Mouse (Mus musculus): ENCODE measurements around the gene 5830473C10Rik. TPM values are rescaled to one million over a fixed set of nuclear protein-coding genes. Genes with fewer than 3 reads are reported as not detected.

5830473C10Rik gene
- 0.14 TPM in 1 of 2 replicates, not detected in the other for polyA plus RNA-seq (2015; fragmentation: Nextera tagmentation; extraction: Ambion mirVana)

DNA sequence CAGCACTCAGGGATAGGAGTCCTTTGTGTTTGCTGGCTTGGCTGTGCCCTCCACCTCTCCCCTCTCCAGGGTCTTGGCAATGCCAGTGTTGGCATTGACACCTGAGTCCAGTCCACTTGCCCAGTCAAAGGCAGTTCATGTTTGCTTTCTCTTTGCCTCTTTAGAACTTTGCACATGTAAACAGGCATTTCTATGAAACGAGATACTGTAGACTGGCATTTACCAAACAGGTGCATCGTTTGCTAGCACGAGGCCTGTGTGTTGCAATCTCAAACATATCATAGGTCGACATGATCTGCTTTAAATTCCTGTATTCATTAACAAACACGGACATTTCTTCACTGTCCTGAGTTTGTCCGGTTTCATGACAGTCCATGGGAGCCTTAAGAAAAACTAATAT, at the start of gene 5830473C10Rik:
TSS of gene 5830473C10Rik (plus strand) at position 365 of the 400 bp plus-strand sequence.
- Histone ChIP-seq H3K4me1 (no peaks in the 10 kb centered on the region), H3K36me3 (no peaks in the 10 kb centered on the region), H3K4me2 (no peak within 1 kb of the TSS), H3K27me3 (no peaks in the 10 kb centered on the region), H3K9ac (no peak within 1 kb of the TSS), H3K27ac (no peak within 1 kb of the TSS), H3K4me3 (no peak within 1 kb of the TSS), H3K9me3 (no peaks in the 10 kb centered on the region)
- WGBS, result 89% methylated on average over 6 of the region's 6 CpGs
- ATAC-seq (ENCODE audit: insufficient number of reproducible peaks, low FRiP score, low TSS enrichment, low read depth), result no peak

DNA sequence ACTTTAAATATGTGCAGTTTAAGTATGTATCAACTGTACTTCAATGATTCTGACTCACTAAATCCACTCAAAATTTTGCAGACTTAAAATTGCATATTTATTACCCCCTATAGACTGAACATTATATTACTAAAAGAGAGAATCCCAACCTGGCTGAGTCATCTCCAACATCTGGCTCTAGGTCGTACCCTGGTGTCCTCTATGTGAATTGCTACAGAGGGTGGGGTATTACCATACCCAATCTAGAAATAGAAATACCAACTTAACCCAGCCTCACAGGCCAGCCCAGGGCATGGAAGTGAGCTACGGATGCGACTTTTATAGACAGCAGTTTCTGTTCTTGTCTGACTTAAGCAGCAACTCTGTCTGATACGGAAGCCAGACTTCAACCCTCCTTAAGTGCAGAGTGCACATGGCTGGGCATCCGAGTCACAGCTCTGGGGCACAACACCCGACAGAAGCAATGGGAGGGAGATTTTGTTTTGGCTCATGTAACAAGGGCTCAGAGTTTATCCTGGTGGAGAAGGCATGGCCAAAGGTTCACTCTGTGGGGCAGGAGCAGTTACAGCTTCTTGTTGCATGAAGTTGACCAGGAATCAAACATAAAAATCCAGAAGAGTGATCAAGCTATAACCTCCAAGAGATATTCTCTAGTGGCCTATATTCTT, 48.5 kb upstream of the 5830473C10Rik start:
- Histone ChIP-seq H3K27ac (no peak overlapping the region), H3K4me2 (no peak overlapping the region), H3K9ac (no peak overlapping the region), H3K4me3 (no peak overlapping the region), H3K36me3 (no peaks in the 10 kb centered on the region), H3K4me1 (no peaks in the 10 kb centered on the region), H3K9me3 (no peaks in the 10 kb centered on the region), H3K27me3 (no peaks in the 10 kb centered on the region)
- WGBS, result 80% methylated on average over 6 of the region's 6 CpGs
- ATAC-seq (ENCODE audit: insufficient number of reproducible peaks, low FRiP score, low TSS enrichment, low read depth), result no peak

DNA sequence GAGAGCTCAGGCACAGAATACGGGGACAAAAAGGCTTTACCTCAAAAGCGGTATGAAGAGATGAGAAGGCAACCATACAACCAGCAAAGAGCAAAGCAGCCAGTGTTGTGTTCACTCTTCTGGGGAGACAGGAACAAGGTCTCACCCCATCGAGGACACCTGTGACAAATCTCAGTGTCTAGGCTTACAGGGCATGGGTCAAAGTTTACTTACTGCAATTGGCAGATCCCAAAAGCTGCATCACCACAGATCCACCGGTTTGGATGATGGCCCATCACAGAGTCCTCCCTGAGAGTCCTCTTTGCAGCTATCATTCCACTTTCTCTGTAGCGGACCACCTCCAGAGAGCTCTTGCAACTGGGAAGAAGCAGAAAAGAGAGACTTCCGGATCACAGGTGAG, 45.3 kb upstream of the 5830473C10Rik start:
- Histone ChIP-seq H3K9ac (no peak overlapping the region), H3K27ac (no peak overlapping the region), H3K27me3 (no peaks in the 10 kb centered on the region), H3K4me1 (no peaks in the 10 kb centered on the region), H3K4me3 (no peak overlapping the region), H3K4me2 (no peak overlapping the region), H3K9me3 (no peaks in the 10 kb centered on the region), H3K36me3 (no peaks in the 10 kb centered on the region)
- no peak for ATAC-seq (ENCODE audit: insufficient number of reproducible peaks, low FRiP score, low TSS enrichment, low read depth)
- WGBS, result 87% methylated on average over 6 of the region's 6 CpGs

DNA sequence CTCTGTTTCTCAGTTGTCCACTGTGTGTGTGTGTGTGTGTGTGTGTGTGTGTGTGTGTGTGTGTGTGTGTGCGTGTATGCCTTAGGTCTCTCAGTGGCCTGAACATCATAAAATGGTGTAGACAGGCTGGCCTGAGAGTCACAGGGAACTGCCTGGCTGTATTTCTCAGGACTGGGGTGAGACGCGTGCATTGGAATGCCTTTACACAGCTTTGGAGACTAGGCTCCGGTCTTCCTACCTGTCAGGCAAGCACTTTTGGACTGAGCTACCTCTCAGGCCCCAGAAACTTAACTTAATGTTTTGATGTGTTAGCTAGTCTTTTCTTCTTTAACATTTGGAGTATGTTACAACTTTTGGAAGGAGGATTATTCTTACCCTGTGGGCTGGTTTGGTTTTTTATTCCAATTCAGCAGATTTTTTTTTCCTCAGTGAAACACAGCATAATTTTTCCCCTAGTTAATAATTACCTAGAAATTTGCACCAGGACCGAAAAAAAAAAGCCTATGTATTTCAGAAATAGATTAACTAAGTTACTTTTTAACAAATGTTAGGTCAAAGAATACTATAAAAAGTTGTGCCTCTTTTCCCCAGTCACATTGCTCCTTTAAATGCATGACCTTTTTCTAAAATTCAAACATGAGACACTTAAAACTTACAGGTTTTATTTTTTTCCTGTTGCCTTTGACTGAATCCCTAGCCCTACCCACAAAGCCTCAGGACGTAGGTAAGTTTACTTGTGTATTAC, 42.4 kb upstream of the 5830473C10Rik start, which contains the start of gene Afm:
TSS of gene Afm (plus strand) at position 577 of the 745 bp plus-strand sequence.
- no peaks in the 10 kb centered on the region for H3K27me3 ChIP-seq
- no peak within 1 kb of the TSS for H3K4me2 ChIP-seq
- no peak within 1 kb of the TSS for H3K27ac ChIP-seq
- ATAC-seq (ENCODE audit: insufficient number of reproducible peaks, low FRiP score, low TSS enrichment, low read depth), result no peak
- H3K9ac ChIP-seq, result no peak within 1 kb of the TSS
- H3K4me3 ChIP-seq, result no peak within 1 kb of the TSS
- 76% methylated on average over 6 of the region's 6 CpGs for WGBS
- H3K36me3 ChIP-seq, result no peaks in the 10 kb centered on the region
- no peaks in the 10 kb centered on the region for H3K4me1 ChIP-seq
- H3K9me3 ChIP-seq, result no peaks in the 10 kb centered on the region

DNA sequence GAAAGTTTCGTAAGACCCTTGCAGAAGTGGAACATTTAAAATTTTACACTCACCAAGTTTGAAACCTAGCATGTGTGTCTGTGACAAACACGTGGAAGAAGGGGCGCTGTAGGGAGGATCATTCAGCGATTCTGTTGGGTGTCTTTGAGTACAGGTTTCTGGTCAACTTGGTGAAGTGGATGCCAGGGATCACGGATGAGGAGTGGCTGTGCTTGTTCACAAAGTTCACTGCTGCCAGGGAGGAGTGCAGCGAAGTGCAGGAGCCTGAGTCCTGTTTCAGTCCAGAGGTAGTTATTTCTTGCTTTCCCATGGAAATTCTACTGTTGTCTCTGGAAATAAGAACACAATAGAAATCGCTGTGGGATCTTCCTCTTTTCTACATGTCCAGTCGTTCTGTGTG, 9.7 kb upstream of the 5830473C10Rik start:
- no peaks in the 10 kb centered on the region for H3K27me3 ChIP-seq
- no peaks in the 10 kb centered on the region for H3K36me3 ChIP-seq
- H3K4me2 ChIP-seq, result no peak overlapping the region
- H3K9ac ChIP-seq, result no peak overlapping the region
- no peaks in the 10 kb centered on the region for H3K9me3 ChIP-seq
- no peak for ATAC-seq (ENCODE audit: insufficient number of reproducible peaks, low FRiP score, low TSS enrichment, low read depth)
- no peaks in the 10 kb centered on the region for H3K4me1 ChIP-seq
- H3K4me3 ChIP-seq, result no peak overlapping the region
- no peak overlapping the region for H3K27ac ChIP-seq
- 83% methylated on average over 8 of the region's 8 CpGs for WGBS

DNA sequence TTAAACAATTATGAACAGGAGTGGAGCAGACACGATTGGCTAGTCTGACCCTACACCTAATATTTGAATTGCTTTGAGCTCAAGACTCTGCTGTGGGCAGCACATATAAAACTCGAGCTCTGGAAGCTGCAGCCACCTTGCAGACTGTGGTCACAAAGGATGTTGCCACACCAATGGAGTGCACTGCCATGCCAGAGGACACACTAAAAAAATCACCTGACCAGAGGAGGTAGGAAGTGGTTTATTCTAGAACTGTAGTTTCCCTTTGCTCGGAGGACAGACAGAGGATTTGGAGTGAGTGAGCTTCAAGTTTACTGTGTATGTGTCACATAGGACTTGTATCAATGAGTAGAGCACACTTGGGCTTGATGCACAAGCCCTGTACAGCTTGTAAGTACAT, 4.9 kb upstream of the 5830473C10Rik start:
- no peak overlapping the region for H3K9ac ChIP-seq
- no peaks in the 10 kb centered on the region for H3K36me3 ChIP-seq
- H3K4me2 ChIP-seq, result no peak overlapping the region
- no peaks in the 10 kb centered on the region for H3K27me3 ChIP-seq
- no peak for ATAC-seq (ENCODE audit: insufficient number of reproducible peaks, low FRiP score, low TSS enrichment, low read depth)
- no peak overlapping the region for H3K4me3 ChIP-seq
- H3K4me1 ChIP-seq, result no peaks in the 10 kb centered on the region
- no peaks in the 10 kb centered on the region for H3K9me3 ChIP-seq
- WGBS, result 70% methylated on average over 3 of the region's 3 CpGs
- H3K27ac ChIP-seq, result no peak overlapping the region

DNA sequence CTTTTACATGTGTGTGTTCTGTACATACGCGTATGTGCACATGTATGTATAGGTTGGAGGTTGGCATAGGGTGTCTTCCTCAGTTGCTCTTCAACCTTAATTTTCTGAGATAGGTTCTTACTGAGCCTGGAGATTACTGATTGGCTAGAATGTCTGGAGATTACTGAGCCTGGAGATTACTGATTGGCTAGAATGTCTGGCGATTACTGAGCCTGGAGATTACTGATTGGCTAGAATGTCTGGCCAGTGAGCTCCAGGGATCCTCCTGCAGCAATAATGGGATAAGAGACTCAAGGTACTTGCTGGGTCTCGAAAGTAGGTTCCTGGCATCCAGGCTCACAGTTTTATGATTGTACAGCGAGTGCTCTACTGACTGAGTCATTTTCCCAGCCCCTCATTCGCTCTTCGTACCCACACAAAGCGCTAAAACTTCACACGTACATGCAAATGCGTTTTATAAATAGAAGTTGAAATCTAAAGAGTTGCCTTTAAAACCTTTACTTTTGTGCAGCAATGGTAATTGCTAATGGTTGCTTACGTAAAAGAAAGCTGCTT, 891 bp downstream of the 5830473C10Rik start:
- ATAC-seq (ENCODE audit: insufficient number of reproducible peaks, low FRiP score, low TSS enrichment, low read depth), result no peak
- no peak overlapping the region for H3K4me3 ChIP-seq
- no peak overlapping the region for H3K4me2 ChIP-seq
- H3K27me3 ChIP-seq, result no peaks in the 10 kb centered on the region
- no peak overlapping the region for H3K27ac ChIP-seq
- H3K4me1 ChIP-seq, result no peaks in the 10 kb centered on the region
- no peak overlapping the region for H3K9ac ChIP-seq
- H3K9me3 ChIP-seq, result no peaks in the 10 kb centered on the region
- no peaks in the 10 kb centered on the region for H3K36me3 ChIP-seq
- 87% methylated on average over 11 of the region's 11 CpGs for whole genome bisulfite sequencing

DNA sequence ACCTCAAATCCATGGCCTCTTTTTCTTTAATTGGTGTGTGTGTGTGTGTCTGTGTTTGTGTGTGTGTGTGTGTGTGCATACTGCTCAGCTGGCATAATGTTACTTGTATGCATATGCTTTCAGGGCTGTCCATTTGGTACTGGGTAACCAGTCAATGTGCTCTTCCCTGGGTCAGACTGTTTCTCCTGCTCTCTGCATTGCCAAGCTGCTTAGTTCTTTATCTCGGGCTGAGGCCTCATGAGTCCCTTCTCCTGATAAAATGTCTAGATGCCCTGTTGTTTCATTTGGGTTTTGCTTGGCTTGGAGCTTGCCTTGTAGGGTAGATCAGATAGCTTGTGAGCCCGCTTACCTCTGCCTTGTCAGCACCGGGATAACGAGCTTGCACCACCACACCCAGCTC, 2.0 kb downstream of the 5830473C10Rik start:
- H3K4me2 ChIP-seq, result no peak overlapping the region
- no peak overlapping the region for H3K4me3 ChIP-seq
- 73% methylated on average over 4 of the region's 4 CpGs for WGBS
- no peaks in the 10 kb centered on the region for H3K9me3 ChIP-seq
- no peak overlapping the region for H3K27ac ChIP-seq
- no peak overlapping the region for H3K9ac ChIP-seq
- no peak for ATAC-seq (ENCODE audit: insufficient number of reproducible peaks, low FRiP score, low TSS enrichment, low read depth)
- no peaks in the 10 kb centered on the region for H3K36me3 ChIP-seq
- H3K4me1 ChIP-seq, result no peaks in the 10 kb centered on the region
- no peaks in the 10 kb centered on the region for H3K27me3 ChIP-seq

DNA sequence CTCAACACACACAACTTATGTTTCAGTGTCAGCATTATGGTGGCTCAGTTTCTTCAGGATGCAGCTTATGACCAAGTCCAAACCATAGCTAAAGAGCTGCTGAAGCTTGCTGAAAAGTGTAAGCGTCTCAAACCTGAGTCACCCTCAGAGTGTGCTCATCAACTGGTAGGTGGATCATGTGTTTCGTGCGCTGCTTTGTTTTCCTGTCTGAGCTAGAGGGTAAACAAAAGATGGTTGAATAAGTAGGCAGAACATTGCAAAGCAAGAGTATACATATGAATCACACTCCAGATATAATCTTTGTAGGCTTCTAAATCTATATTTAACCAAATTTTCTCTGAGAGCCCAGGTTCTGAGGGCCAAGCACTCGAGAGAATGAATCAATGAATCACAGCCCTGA, 3.3 kb downstream of the 5830473C10Rik start:
- no peaks in the 10 kb centered on the region for H3K27me3 ChIP-seq
- WGBS, result 83% methylated on average over 4 of the region's 4 CpGs
- H3K9ac ChIP-seq, result no peak overlapping the region

DNA sequence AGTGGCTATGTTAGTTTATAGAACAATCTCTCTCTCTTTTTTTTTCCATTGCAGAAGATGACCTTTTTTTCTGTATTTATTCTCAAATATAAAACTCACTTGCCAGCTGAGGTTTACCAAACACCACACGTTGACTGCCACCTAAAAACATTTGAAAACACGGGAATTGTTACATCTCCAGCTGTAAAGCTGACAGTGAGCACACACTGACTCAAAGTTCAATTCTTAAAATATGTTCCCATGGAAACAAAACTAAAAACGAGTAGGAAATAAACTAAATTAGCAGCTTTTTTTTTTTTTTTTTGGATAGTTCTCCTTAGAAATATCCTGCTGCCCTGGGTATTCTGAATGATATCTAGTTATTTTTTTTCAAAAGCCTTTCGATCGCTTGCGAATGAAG, 4.3 kb downstream of the 5830473C10Rik start:
- Histone ChIP-seq H3K9me3 (no peaks in the 10 kb centered on the region), H3K27me3 (no peaks in the 10 kb centered on the region), H3K4me2 (no peak overlapping the region), H3K9ac (no peak overlapping the region), H3K27ac (no peak overlapping the region), H3K4me1 (no peaks in the 10 kb centered on the region), H3K4me3 (no peak overlapping the region), H3K36me3 (no peaks in the 10 kb centered on the region)
- 79% methylated on average over 6 of the region's 6 CpGs for WGBS
- no peak for ATAC-seq (ENCODE audit: insufficient number of reproducible peaks, low FRiP score, low TSS enrichment, low read depth)

More for the DNA sequence above, 3.3 kb downstream of the 5830473C10Rik start:
- Histone ChIP-seq H3K4me3 (no peak overlapping the region), H3K36me3 (no peaks in the 10 kb centered on the region), H3K4me1 (no peaks in the 10 kb centered on the region), H3K9me3 (no peaks in the 10 kb centered on the region), H3K4me2 (no peak overlapping the region), H3K27ac (no peak overlapping the region)
- ATAC-seq (ENCODE audit: insufficient number of reproducible peaks, low FRiP score, low TSS enrichment, low read depth), result no peak

DNA sequence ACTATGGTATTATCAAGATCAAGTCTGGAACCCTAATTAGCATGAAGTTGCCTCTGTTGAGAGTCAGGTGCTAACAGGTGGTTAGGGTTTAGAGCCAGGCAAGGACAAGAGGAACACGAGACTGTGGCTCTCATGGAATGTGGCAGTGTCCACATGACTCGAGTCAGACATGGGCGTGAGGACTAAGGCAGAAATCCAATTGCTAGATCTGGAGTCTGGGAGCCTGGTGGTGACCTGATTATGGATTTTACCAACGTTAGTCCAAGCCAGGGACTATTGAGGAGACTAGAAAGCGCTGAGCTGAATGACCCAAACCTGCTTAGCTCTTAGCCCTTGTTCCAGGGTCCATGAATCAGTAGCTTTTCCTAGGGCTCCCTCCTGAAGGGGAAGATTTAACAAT, 6.9 kb downstream of the 5830473C10Rik start:
- WGBS, result 67% methylated on average over 5 of the region's 5 CpGs
- Histone ChIP-seq H3K4me3 (no peak overlapping the region), H3K27ac (no peak overlapping the region), H3K9me3 (no peaks in the 10 kb centered on the region), H3K4me1 (no peaks in the 10 kb centered on the region), H3K4me2 (no peak overlapping the region), H3K36me3 (no peaks in the 10 kb centered on the region), H3K9ac (no peak overlapping the region), H3K27me3 (no peaks in the 10 kb centered on the region)
- no peak for ATAC-seq (ENCODE audit: insufficient number of reproducible peaks, low FRiP score, low TSS enrichment, low read depth)

DNA sequence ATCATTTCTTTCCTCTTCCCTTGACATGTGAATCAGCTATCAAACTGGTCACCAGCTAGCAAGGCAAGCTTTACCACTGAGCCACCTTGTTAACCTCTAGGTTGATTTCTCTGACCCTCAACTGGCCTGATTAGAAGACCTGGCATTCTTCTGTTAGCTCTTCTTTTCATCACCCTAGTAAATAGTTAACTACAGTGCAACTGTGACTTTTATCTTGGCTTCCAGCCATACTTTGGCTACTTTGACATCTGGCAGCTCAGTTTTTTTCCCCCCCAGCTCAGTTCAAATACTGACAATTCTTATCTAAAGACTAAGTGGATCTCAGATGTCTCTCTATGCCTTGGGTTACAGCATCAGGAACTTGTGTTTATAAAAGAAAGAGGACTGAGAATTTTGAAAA, 7.4 kb downstream of the 5830473C10Rik start:
- no peaks in the 10 kb centered on the region for H3K27me3 ChIP-seq
- no peak overlapping the region for H3K9ac ChIP-seq
- no peaks in the 10 kb centered on the region for H3K4me1 ChIP-seq
- no peaks in the 10 kb centered on the region for H3K36me3 ChIP-seq
- H3K27ac ChIP-seq, result no peak overlapping the region
- H3K4me2 ChIP-seq, result no peak overlapping the region
- no peaks in the 10 kb centered on the region for H3K9me3 ChIP-seq
- no peak for ATAC-seq (ENCODE audit: insufficient number of reproducible peaks, low FRiP score, low TSS enrichment, low read depth)
- no peak overlapping the region for H3K4me3 ChIP-seq
